Mouse (Mus musculus): Measurements from ENCODE around the gene Vax2. TPM values are rescaled to one million over a fixed set of nuclear protein-coding genes. Genes with fewer than 3 reads are reported as not detected.

The Vax2 gene
- polyA plus RNA-seq, 1 experiment from 2014 or later: not detected

- peak; percentile 6 for ATAC-seq (ENCODE audit: low FRiP score, low TSS enrichment)
- DNase-seq (ENCODE audit: low spot score): no peak
- under 1% methylated on average over 14 of the region's 14 CpGs for WGBS
Measured at GRCm38 (mm10) chr6:83774781-83775563, 63.9 kb downstream of the Vax2 start.

GRCm38 (mm10) chr6:83775638-83776293 is 64.7 kb downstream of the Vax2 start, which contains the start of gene Tex261:
Gene Tex261 (minus strand): TSS chr6:83775813.
- Histone ChIP-seq H3K27me3 (ENCODE audit: control insufficient read depth, insufficient read depth, low read length) (no peaks in the 10 kb centered on the region), H3K4me3 (ENCODE audit: low read depth, low read length) (peak within 1 kb of the TSS; percentile 94), H3K9ac (ENCODE audit: low read length) (peak within 1 kb of the TSS; percentile 94), H3K36me3 (ENCODE audit: control insufficient read depth, insufficient read depth, low read length) (peaks cover 3% of the 10 kb centered on the region; the same call in 1 of the 2 replicates), H3K4me2 (replicated peaks; ENCODE audit: low read depth) (peak within 1 kb of the TSS; percentile 78), H3K9me3 (ENCODE audit: control insufficient read depth, low read length) (no peaks in the 10 kb centered on the region), H3K27ac (replicated peaks) (peak within 1 kb of the TSS; percentile 91), H3K4me1 (replicated peaks; ENCODE audit: control insufficient read depth, insufficient read depth) (0 out of 2 replicates have a peak, but pooled peaks cover 3% of the 10 kb centered on the region)
- TF ChIP-seq CTCF (IDR thresholded peaks at IDR 0.05; ENCODE audit: low read depth): peak; percentile 79
- no peak for TF ChIP-seq EP300 (optimal IDR thresholded peaks at IDR 0.05)
- peak; percentile 97 for ATAC-seq (ENCODE audit: low FRiP score, low TSS enrichment)
- DNase-seq (ENCODE audit: low spot score): peak; percentile 91
- under 1% methylated on average over 45 of the region's 45 CpGs for WGBS

More at GRCm38 (mm10) chr6:83774781-83775563, 63.9 kb downstream of the Vax2 start:
- Histone ChIP-seq H3K9me3 (ENCODE audit: control insufficient read depth, low read length) (no peaks in the 10 kb centered on the region), H3K27me3 (ENCODE audit: control insufficient read depth, insufficient read depth, low read length) (no peaks in the 10 kb centered on the region), H3K4me1 (replicated peaks; ENCODE audit: control insufficient read depth, insufficient read depth) (0 out of 2 replicates have a peak, but pooled peaks cover 3% of the 10 kb centered on the region), H3K4me3 (ENCODE audit: low read depth, low read length) (peak overlapping the region; percentile 94), H3K36me3 (ENCODE audit: control insufficient read depth, insufficient read depth, low read length) (peaks cover 3% of the 10 kb centered on the region), H3K4me2 (replicated peaks; ENCODE audit: low read depth) (peak overlapping the region; percentile 78), H3K27ac (replicated peaks) (peak overlapping the region; percentile 91), H3K9ac (ENCODE audit: low read length) (peak overlapping the region; percentile 94)
- TF ChIP-seq EP300 (optimal IDR thresholded peaks at IDR 0.05) (no peak), CTCF (IDR thresholded peaks at IDR 0.05; ENCODE audit: low read depth) (no peak)

- Histone ChIP-seq H3K4me3 (ENCODE audit: low read depth, low read length) (no peak overlapping the region), H3K27me3 (ENCODE audit: control insufficient read depth, insufficient read depth, low read length) (no peaks in the 10 kb centered on the region), H3K9ac (ENCODE audit: low read length) (no peak overlapping the region), H3K36me3 (ENCODE audit: control insufficient read depth, insufficient read depth, low read length) (no peaks in the 10 kb centered on the region), H3K27ac (replicated peaks) (no peak overlapping the region), H3K4me2 (replicated peaks; ENCODE audit: low read depth) (no peak overlapping the region), H3K4me1 (replicated peaks; ENCODE audit: control insufficient read depth, insufficient read depth) (0 out of 2 replicates have a peak, but pooled peaks cover 3% of the 10 kb centered on the region), H3K9me3 (ENCODE audit: control insufficient read depth, low read length) (no peaks in the 10 kb centered on the region)
- no peak for DNase-seq (ENCODE audit: low spot score)
- no peak for ATAC-seq (ENCODE audit: low FRiP score, low TSS enrichment)
- TF ChIP-seq CTCF (IDR thresholded peaks at IDR 0.05; ENCODE audit: low read depth): no peak
- no peak for TF ChIP-seq EP300 (optimal IDR thresholded peaks at IDR 0.05)
- WGBS: 75% methylated on average over 7 of the region's 7 CpGs
Measured at GRCm38 (mm10) chr6:83778306-83778705, 67.2 kb downstream of the Vax2 start.

GRCm38 (mm10) chr6:83779026-83779425 is 68.0 kb downstream of the Vax2 start:
- Histone ChIP-seq H3K4me2 (replicated peaks; ENCODE audit: low read depth) (no peak overlapping the region), H3K27ac (replicated peaks) (no peak overlapping the region), H3K4me3 (ENCODE audit: low read depth, low read length) (no peak overlapping the region), H3K27me3 (ENCODE audit: control insufficient read depth, insufficient read depth, low read length) (no peaks in the 10 kb centered on the region), H3K36me3 (ENCODE audit: control insufficient read depth, insufficient read depth, low read length) (no peaks in the 10 kb centered on the region), H3K9ac (ENCODE audit: low read length) (no peak overlapping the region), H3K4me1 (replicated peaks; ENCODE audit: control insufficient read depth, insufficient read depth) (0 out of 2 replicates have a peak, but pooled peaks cover 3% of the 10 kb centered on the region), H3K9me3 (ENCODE audit: control insufficient read depth, low read length) (no peaks in the 10 kb centered on the region)
- WGBS: 7% methylated on average over 5 of the region's 5 CpGs
- DNase-seq (ENCODE audit: low spot score): peak; percentile 55
- no peak for ATAC-seq (ENCODE audit: low FRiP score, low TSS enrichment)
- no peak for TF ChIP-seq EP300 (optimal IDR thresholded peaks at IDR 0.05)
- peak; percentile 90 for TF ChIP-seq CTCF (IDR thresholded peaks at IDR 0.05; ENCODE audit: low read depth)

- H3K4me2 ChIP-seq (replicated peaks; ENCODE audit: low read depth): no peak overlapping the region
- no peaks in the 10 kb centered on the region for H3K9me3 ChIP-seq (ENCODE audit: control insufficient read depth, low read length)
- no peaks in the 10 kb centered on the region for H3K36me3 ChIP-seq (ENCODE audit: control insufficient read depth, insufficient read depth, low read length)
- no peak overlapping the region for H3K9ac ChIP-seq (ENCODE audit: low read length)
- ATAC-seq (ENCODE audit: low FRiP score, low TSS enrichment) (no peak), DNase-seq (ENCODE audit: low spot score) (no peak)
- no peaks in the 10 kb centered on the region for H3K4me1 ChIP-seq (replicated peaks; ENCODE audit: control insufficient read depth, insufficient read depth)
- 76% methylated on average over 3 of the region's 3 CpGs for WGBS
- H3K4me3 ChIP-seq (ENCODE audit: low read depth, low read length): no peak overlapping the region
- H3K27me3 ChIP-seq (ENCODE audit: control insufficient read depth, insufficient read depth, low read length): no peaks in the 10 kb centered on the region
- no peak for TF ChIP-seq CTCF (IDR thresholded peaks at IDR 0.05; ENCODE audit: low read depth)
- TF ChIP-seq EP300 (optimal IDR thresholded peaks at IDR 0.05): no peak
- H3K27ac ChIP-seq (replicated peaks): no peak overlapping the region
Measured at GRCm38 (mm10) chr6:83786426-83786825, 75.4 kb downstream of the Vax2 start.

Other genes with a start within 250 kb of the Vax2 start
- gene Dguok, start 204.3 kb upstream of the Vax2 start, polyA plus RNA-seq (2015; fragmentation: Nextera tagmentation; extraction: Ambion mirVana): 44.2 and 45.8 TPM in 2 replicates
- gene Actg2, start 175.0 kb upstream of the Vax2 start, polyA plus RNA-seq (2015; fragmentation: Nextera tagmentation; extraction: Ambion mirVana): 2,872 and 3,802 TPM in 2 replicates
- 26.4 and 26.9 TPM in 2 replicates for gene Stambp, start 138.5 kb upstream of the Vax2 start, polyA plus RNA-seq (2015; fragmentation: Nextera tagmentation; extraction: Ambion mirVana)
- 0.11 and 0.15 TPM in 2 replicates for gene Clec4f, start 55.1 kb upstream of the Vax2 start, polyA plus RNA-seq (2015; fragmentation: Nextera tagmentation; extraction: Ambion mirVana)
- gene Cd207, start 33.4 kb upstream of the Vax2 start, polyA plus RNA-seq (2015; fragmentation: Nextera tagmentation; extraction: Ambion mirVana): not detected in 2 replicates
- 0.08 and 0.30 TPM in 2 replicates for gene Atp6v1b1, start 31.7 kb downstream of the Vax2 start, polyA plus RNA-seq (2015; fragmentation: Nextera tagmentation; extraction: Ambion mirVana)
- gene Ankrd53, start 51.4 kb downstream of the Vax2 start, polyA plus RNA-seq (2015; fragmentation: Nextera tagmentation; extraction: Ambion mirVana): not detected in 2 replicates
- 71.7 and 74.7 TPM in 2 replicates for gene Tex261, start 64.5 kb downstream of the Vax2 start, polyA plus RNA-seq (2015; fragmentation: Nextera tagmentation; extraction: Ambion mirVana)
- 70.8 and 73.3 TPM in 2 replicates for gene Nagk, start 83.7 kb downstream of the Vax2 start, polyA plus RNA-seq (2015; fragmentation: Nextera tagmentation; extraction: Ambion mirVana)
- gene Paip2b, start 120.5 kb downstream of the Vax2 start, polyA plus RNA-seq (2015; fragmentation: Nextera tagmentation; extraction: Ambion mirVana): 7.1 and 9.1 TPM in 2 replicates
- 19.9 and 21.1 TPM in 2 replicates for gene Zfp638, start 155.8 kb downstream of the Vax2 start, polyA plus RNA-seq (2015; fragmentation: Nextera tagmentation; extraction: Ambion mirVana)